Mouse (Mus musculus) small intestine, adult 2 months (tissue): ENCODE data around the gene Akap5.

ENCODE experiments used
- CTCF ChIP-seq: fragments of 200-500 bp; IDR thresholded peaks from 2 replicates; pipeline ENCODE4 v1.5.1; 2012; ENCODE audit warnings: low read depth, mild to moderate bottlenecking, control low read depth, inconsistent platforms, low read length, moderate library complexity, mixed read lengths; ENCODE audit not compliant: insufficient replicate concordance, insufficient read length; ENCODE audit errors: extremely low read depth
- POLR2A ChIP-seq: fragments of 200-500 bp; IDR thresholded peaks from 2 replicates; pipeline ENCODE4 v1.6.1; 2012; ENCODE audit warnings: low read depth, mild to moderate bottlenecking, control low read depth, inconsistent platforms, low read length, moderate library complexity

GRCm38 (mm10) chr12:76293192-76293591 lies 31.5 kb upstream of the Akap5 start:
- peak; percentile 77; the same call in 1 of the 2 replicates for TF ChIP-seq CTCF
- TF ChIP-seq POLR2A, result no peak
